Mouse (Mus musculus): ENCODE measurements at regions not wholly inside any gene's neighbourhood (a gene's known extent, or its start where the extent isn't known, plus 50 kb on each side); places are given as distances from the start of the nearest gene placed in this dataset.
"Not testable (repeated sequence)": the region's sequence is repeated elsewhere in the genome, so short reads cannot be mapped to it uniquely, and the experiment has no call there.

GRCm38 (mm10) chr1:184669173-184669572 is 63.2 kb downstream of the Hlx start:
- peaks cover 11% of the 10 kb centered on the region for H3K4me1 ChIP-seq
- not testable (repeated sequence) for H3K9me3 ChIP-seq; H3K27me3 ChIP-seq (replicated peaks; ENCODE audit: low read depth, poor library complexity, severe bottlenecking); H3K4me3 ChIP-seq; DNase-seq (ENCODE audit: low spot score); H3K27ac ChIP-seq (replicated peaks); H3K36me3 ChIP-seq (replicated peaks)
- 81% methylated on average over 5 of the region's 5 CpGs for WGBS

DNA sequence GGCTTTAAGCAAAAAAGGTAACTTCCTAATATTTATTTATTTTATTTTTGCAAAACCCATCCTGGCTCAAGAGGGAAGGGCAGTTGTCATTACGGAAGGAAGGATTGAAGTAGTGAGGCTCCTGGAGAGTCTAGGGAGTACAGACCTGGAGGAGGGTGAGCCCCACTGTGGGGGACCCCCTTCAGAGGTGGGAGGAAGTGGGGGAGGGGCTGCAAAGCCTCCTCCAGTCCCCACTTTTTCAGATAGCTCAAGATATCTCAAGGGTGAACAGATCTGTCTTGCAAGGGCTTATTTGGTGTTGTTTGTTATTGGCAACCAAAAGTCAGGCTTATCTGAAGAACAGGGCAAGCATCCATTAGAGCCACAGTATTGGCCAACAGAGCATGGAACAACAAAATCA is 64.0 kb downstream of the Hlx start:
- 75% methylated on average over 1 of the region's 1 CpGs for WGBS
- Histone ChIP-seq H3K27me3 (replicated peaks; ENCODE audit: low read depth, poor library complexity, severe bottlenecking) (no peaks in the 10 kb centered on the region), H3K9me3 (no peaks in the 10 kb centered on the region), H3K36me3 (replicated peaks) (no peaks in the 10 kb centered on the region), H3K4me3 (no peak overlapping the region), H3K27ac (replicated peaks) (no peak overlapping the region), H3K4me1 (peaks cover 11% of the 10 kb centered on the region)
- DNase-seq (ENCODE audit: low spot score) = no peak

DNA sequence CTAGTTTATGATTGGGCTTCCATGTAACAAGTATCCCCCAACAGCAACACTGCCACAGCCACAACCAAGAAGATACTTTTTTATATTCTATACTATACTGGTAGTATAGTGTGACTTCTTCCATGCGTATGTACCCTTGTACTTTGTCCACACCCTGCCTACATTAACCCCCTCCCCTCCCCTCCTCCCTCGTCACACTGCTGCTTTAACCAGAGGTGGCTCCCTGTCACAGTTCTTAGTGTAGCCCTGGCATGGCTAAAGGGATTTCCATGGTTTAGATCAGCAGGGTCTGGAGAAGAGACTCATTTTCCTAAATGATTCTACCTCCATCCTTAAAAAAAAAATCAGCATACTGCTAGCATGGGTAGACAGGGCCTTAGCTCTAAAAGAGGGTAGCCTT is 64.4 kb downstream of the Hlx start:
- 48% methylated on average over 2 of the region's 2 CpGs for WGBS

DNA sequence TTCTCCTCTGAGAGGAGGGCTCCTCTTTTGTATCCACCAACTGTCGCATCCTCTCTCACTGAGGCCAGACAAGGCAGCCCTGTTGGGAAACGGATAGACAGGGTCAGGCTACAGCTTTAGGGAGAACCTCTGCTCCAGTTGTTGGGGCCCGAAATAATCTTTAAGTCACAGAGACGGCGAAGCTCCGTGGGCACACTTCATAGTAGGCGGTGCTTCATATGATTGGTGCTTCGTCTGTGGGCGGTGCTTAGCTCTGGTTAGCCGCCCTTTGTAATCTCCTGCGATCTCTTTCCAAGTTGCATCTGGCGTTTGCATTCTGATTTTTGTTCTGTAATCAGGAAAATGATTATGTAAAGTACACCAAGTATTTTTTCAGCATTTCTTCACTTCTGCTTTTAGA is 67.2 kb downstream of the Hlx start:
- peaks cover 11% of the 10 kb centered on the region for H3K4me1 ChIP-seq
- 87% methylated on average over 12 of the region's 12 CpGs for WGBS
- no peak overlapping the region for H3K27ac ChIP-seq (replicated peaks)
- no peaks in the 10 kb centered on the region for H3K9me3 ChIP-seq
- no peak overlapping the region for H3K4me3 ChIP-seq
- no peak for DNase-seq (ENCODE audit: low spot score)
- no peaks in the 10 kb centered on the region for H3K36me3 ChIP-seq (replicated peaks)
- no peaks in the 10 kb centered on the region for H3K27me3 ChIP-seq (replicated peaks; ENCODE audit: low read depth, poor library complexity, severe bottlenecking)

More for the DNA sequence above, 64.4 kb downstream of the Hlx start:
- Histone ChIP-seq H3K4me3 (no peak overlapping the region), H3K9me3 (no peaks in the 10 kb centered on the region), H3K36me3 (replicated peaks) (no peaks in the 10 kb centered on the region), H3K27me3 (replicated peaks; ENCODE audit: low read depth, poor library complexity, severe bottlenecking) (no peaks in the 10 kb centered on the region), H3K27ac (replicated peaks) (no peak overlapping the region), H3K4me1 (peaks cover 11% of the 10 kb centered on the region)
- no peak for DNase-seq (ENCODE audit: low spot score)

- Histone ChIP-seq H3K4me3 (no peak overlapping the region), H3K36me3 (replicated peaks) (no peaks in the 10 kb centered on the region), H3K4me1 (peaks cover 11% of the 10 kb centered on the region), H3K27ac (replicated peaks) (no peak overlapping the region), H3K9me3 (no peaks in the 10 kb centered on the region), H3K27me3 (replicated peaks; ENCODE audit: low read depth, poor library complexity, severe bottlenecking) (no peaks in the 10 kb centered on the region)
- no peak for DNase-seq (ENCODE audit: low spot score)
- WGBS = 78% methylated on average over 5 of the region's 5 CpGs
These were observed 68.4 kb downstream of the Hlx start for GRCm38 (mm10) chr1:184664098-184664375.

GRCm38 (mm10) chr1:184663300-184664097 is 68.9 kb downstream of the Hlx start:
- H3K4me1 ChIP-seq = peaks cover 11% of the 10 kb centered on the region
- H3K27me3 ChIP-seq (replicated peaks; ENCODE audit: low read depth, poor library complexity, severe bottlenecking) = no peaks in the 10 kb centered on the region
- WGBS = 79% methylated on average over 14 of the region's 14 CpGs
- no peak overlapping the region for H3K27ac ChIP-seq (replicated peaks)
- DNase-seq (ENCODE audit: low spot score) = no peak
- no peak overlapping the region for H3K4me3 ChIP-seq
- no peaks in the 10 kb centered on the region for H3K9me3 ChIP-seq
- no peaks in the 10 kb centered on the region for H3K36me3 ChIP-seq (replicated peaks)

DNA sequence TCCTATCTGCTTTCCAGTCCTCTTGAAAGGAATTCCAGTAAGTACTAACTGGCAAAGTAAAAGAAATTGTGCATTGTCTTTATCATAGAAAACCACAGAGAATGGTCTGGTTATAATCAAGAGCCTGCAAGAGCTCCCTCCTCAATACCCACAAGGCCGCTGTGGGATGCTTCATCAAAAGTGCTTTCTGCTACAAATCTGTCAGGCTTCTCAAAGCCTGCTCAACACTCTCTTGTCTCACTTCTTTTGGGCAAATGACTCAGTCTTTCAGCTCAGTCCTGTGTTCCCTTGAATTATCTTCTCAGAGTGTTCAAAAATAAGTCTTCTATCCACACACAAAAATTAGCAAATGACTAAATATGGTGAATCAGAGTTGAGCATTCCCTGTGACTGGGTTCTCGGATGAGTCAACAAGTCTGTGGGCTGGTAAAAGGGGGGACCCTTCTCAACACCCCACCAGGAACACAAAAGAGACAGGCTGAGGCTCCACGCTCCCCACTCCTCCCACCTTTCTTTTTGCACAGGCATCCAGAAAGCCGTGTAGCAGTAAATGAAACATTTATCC is 81.8 kb downstream of the Hlx start:
- 91% methylated on average over 4 of the region's 4 CpGs for WGBS

GRCm38 (mm10) chr1:184647920-184648540 is 84.4 kb downstream of the Hlx start:
- H3K4me1 ChIP-seq = peaks cover 13% of the 10 kb centered on the region
- no peaks in the 10 kb centered on the region for H3K27me3 ChIP-seq (replicated peaks; ENCODE audit: low read depth, poor library complexity, severe bottlenecking)
- no peak overlapping the region for H3K27ac ChIP-seq (replicated peaks)
- 88% methylated on average over 8 of the region's 8 CpGs for WGBS
- H3K9me3 ChIP-seq = peaks cover 6% of the 10 kb centered on the region; the same call in 1 of the 2 replicates
- H3K4me3 ChIP-seq = no peak overlapping the region
- H3K36me3 ChIP-seq (replicated peaks) = no peaks in the 10 kb centered on the region
- peak; percentile 3 for DNase-seq (ENCODE audit: low spot score)

More for the DNA sequence above, 81.8 kb downstream of the Hlx start:
- Histone ChIP-seq H3K27ac (replicated peaks) (no peak overlapping the region), H3K4me3 (no peak overlapping the region), H3K36me3 (replicated peaks) (no peaks in the 10 kb centered on the region), H3K4me1 (no peaks in the 10 kb centered on the region), H3K9me3 (peaks cover 6% of the 10 kb centered on the region; the same call in 1 of the 2 replicates), H3K27me3 (replicated peaks; ENCODE audit: low read depth, poor library complexity, severe bottlenecking) (no peaks in the 10 kb centered on the region)
- no peak for DNase-seq (ENCODE audit: low spot score)

GRCm38 (mm10) chr1:184644767-184645598 is 87.4 kb downstream of the Hlx start:
- peaks cover 13% of the 10 kb centered on the region for H3K4me1 ChIP-seq
- no peaks in the 10 kb centered on the region for H3K27me3 ChIP-seq (replicated peaks; ENCODE audit: low read depth, poor library complexity, severe bottlenecking)
- DNase-seq (ENCODE audit: low spot score) = peak; percentile 53
- H3K9me3 ChIP-seq = peaks cover 6% of the 10 kb centered on the region; the same call in 1 of the 2 replicates
- H3K4me3 ChIP-seq = no peak overlapping the region
- WGBS = 29% methylated on average over 9 of the region's 9 CpGs
- peak overlapping the region; percentile 55; the same call in 1 of the 2 replicates for H3K27ac ChIP-seq (replicated peaks)
- no peaks in the 10 kb centered on the region for H3K36me3 ChIP-seq (replicated peaks)

- no peaks in the 10 kb centered on the region for H3K9me3 ChIP-seq
- H3K4me1 ChIP-seq = no peaks in the 10 kb centered on the region
- no peak for DNase-seq (ENCODE audit: low spot score)
- H3K4me3 ChIP-seq = no peak overlapping the region
- no peaks in the 10 kb centered on the region for H3K27me3 ChIP-seq (replicated peaks; ENCODE audit: low read depth, poor library complexity, severe bottlenecking)
- H3K27ac ChIP-seq (replicated peaks) = no peak overlapping the region
- no peaks in the 10 kb centered on the region for H3K36me3 ChIP-seq (replicated peaks)
- 86% methylated on average over 13 of the region's 13 CpGs for WGBS
These were observed 101.5 kb downstream of the Hlx start for GRCm38 (mm10) chr1:184630695-184631475.

DNA sequence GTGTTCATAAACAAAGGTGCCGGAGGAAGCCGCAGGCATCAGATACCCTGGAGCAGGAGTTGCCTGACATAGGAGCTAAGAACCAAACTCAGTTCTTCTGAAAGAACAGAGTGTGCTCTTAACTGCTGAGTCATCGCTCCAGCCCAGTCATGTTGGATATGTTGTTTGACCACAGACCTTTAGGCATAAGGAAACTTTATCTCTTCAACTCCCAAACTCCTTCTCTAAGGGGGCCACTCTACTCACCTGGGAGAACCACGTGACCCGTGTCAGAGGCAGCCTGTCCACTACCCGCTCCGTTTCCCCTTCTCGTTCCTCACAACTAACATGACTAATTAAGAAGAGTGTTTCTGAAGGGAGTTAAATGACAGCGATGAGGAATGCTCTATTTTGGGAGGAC is 103.2 kb downstream of the Hlx start:
- Histone ChIP-seq H3K4me3 (no peak overlapping the region), H3K36me3 (replicated peaks) (no peaks in the 10 kb centered on the region), H3K9me3 (no peaks in the 10 kb centered on the region), H3K4me1 (no peaks in the 10 kb centered on the region), H3K27me3 (replicated peaks; ENCODE audit: low read depth, poor library complexity, severe bottlenecking) (no peaks in the 10 kb centered on the region), H3K27ac (replicated peaks) (no peak overlapping the region)
- DNase-seq (ENCODE audit: low spot score) = no peak
- 86% methylated on average over 9 of the region's 9 CpGs for WGBS
